Mouse (Mus musculus) MEL (cell line): ENCODE data around the gene Aak1. TPM values are rescaled to one million over a fixed set of nuclear protein-coding genes. Genes with fewer than 3 reads are reported as not detected.

Experiments used
- DNase-seq: peaks from one replicate; pipeline ENCODE4 v3.0.0; 2011; ENCODE audit warnings: low read depth, low spot score
- H3K27ac ChIP-seq: 2 replicates; pipeline ENCODE4 v1.5.1; 2012; ENCODE audit warnings: low read depth, mild to moderate bottlenecking, control low read depth, low read length, moderate library complexity; ENCODE audit not compliant: control insufficient read depth
- H3K27me3 ChIP-seq, 2 experiments: fragments of 150-350 bp in 1 of 2; sonication (generic) in 1 of 2; 2 replicates each; pipeline ENCODE4 v1.6.1; 2012; ENCODE audit warnings: low read length in 2 of 2, mild to moderate bottlenecking in 2 of 2, improper control_type of control experiment in 1 of 2, moderate library complexity in 1 of 2; ENCODE audit not compliant: insufficient read depth in 2 of 2, control insufficient read depth in 1 of 2
- H3K36me3 ChIP-seq, 2 experiments: 2 replicates each; pipeline ENCODE4 v1.6.1; 2012 to 2014; ENCODE audit warnings: low read length in 2 of 2, improper control_type of control experiment in 1 of 2, inconsistent platforms in 1 of 2, mild to moderate bottlenecking in 1 of 2; ENCODE audit not compliant: insufficient read depth in 2 of 2, control insufficient read depth in 1 of 2
- H3K4me1 ChIP-seq, 2 experiments: fragments of 150-350 bp in 1 of 2; sonication (generic) in 1 of 2; 2 replicates each; pipeline ENCODE4 v1.6.1; 2012; ENCODE audit warnings: low read length in 2 of 2, improper control_type of control experiment in 1 of 2, mild to moderate bottlenecking in 1 of 2; ENCODE audit not compliant: insufficient read depth in 2 of 2, control insufficient read depth in 1 of 2
- H3K4me3 ChIP-seq, 2 experiments: fragments of 150-350 bp in 1 of 2; sonication (generic) in 1 of 2; 2 replicates each; pipeline ENCODE4 v1.5.1; 2012; ENCODE audit warnings: low read depth in 2 of 2, low read length in 2 of 2, mild to moderate bottlenecking in 2 of 2, moderate library complexity in 2 of 2, control low read depth in 1 of 2, improper control_type of control experiment in 1 of 2; ENCODE audit not compliant: control insufficient read depth in 1 of 2, insufficient read depth in 1 of 2
- H3K79me2 ChIP-seq: 2 replicates; pipeline ENCODE4 v1.6.1; 2012; ENCODE audit warnings: mild to moderate bottlenecking, low read length, moderate library complexity; ENCODE audit not compliant: control insufficient read depth, poor library complexity, insufficient read depth
- H3K9ac ChIP-seq: 2 replicates; pipeline ENCODE4 v1.6.1; 2012; ENCODE audit warnings: low read depth, mild to moderate bottlenecking, control low read depth, low read length, moderate library complexity; ENCODE audit not compliant: control insufficient read depth, poor library complexity, severe bottlenecking
- H3K9me3 ChIP-seq: fragments of 150-350 bp; sonication (generic); replicated peaks from 2 replicates; pipeline ENCODE4 v1.6.1; 2012; ENCODE audit warnings: mild to moderate bottlenecking, low read length, improper control_type of control experiment, moderate library complexity; ENCODE audit not compliant: insufficient read depth
- CHD2 ChIP-seq: IDR thresholded peaks from 2 replicates; pipeline ENCODE4 v1.6.1; 2011; ENCODE audit warnings: low read length, improper control_type of control experiment
- CTCF ChIP-seq, 3 experiments: IDR thresholded peaks in 2 of 3; conservative IDR thresholded peaks in 1 of 3; 2 replicates each; pipeline ENCODE4 v1.5.1; 2011 to 2012; ENCODE audit warnings: low read length in 3 of 3, low read depth in 2 of 3, mild to moderate bottlenecking in 2 of 3, improper control_type of control experiment in 1 of 3, inconsistent platforms in 1 of 3, mixed read lengths in 1 of 3, moderate library complexity in 1 of 3; ENCODE audit not compliant: control insufficient read depth in 1 of 3, insufficient read depth in 1 of 3, poor library complexity in 1 of 3, severe bottlenecking in 1 of 3
- ETS1 ChIP-seq: IDR thresholded peaks from 2 replicates; pipeline ENCODE4 v1.6.1; 2012; ENCODE audit warnings: low read depth, mild to moderate bottlenecking, inconsistent platforms, low read length, improper control_type of control experiment, moderate library complexity
- HCFC1 ChIP-seq: IDR thresholded peaks from 2 replicates; pipeline ENCODE4 v1.6.1; 2012; ENCODE audit warnings: low read depth, mild to moderate bottlenecking, inconsistent platforms, low read length, improper control_type of control experiment, moderate library complexity
- KAT2A ChIP-seq: conservative IDR thresholded peaks from 2 replicates; pipeline ENCODE4 v1.6.1; 2012; ENCODE audit warnings: low read depth, low read length, improper control_type of control experiment, inconsistent platforms
- MEF2A ChIP-seq: IDR thresholded peaks from 2 replicates; pipeline ENCODE4 v1.6.1; 2014; ENCODE audit warnings: low read depth, mild to moderate bottlenecking, inconsistent platforms, low read length, improper control_type of control experiment; ENCODE audit not compliant: poor library complexity, insufficient replicate concordance, severe bottlenecking; ENCODE audit errors: extremely low read depth
- NELFE ChIP-seq: IDR thresholded peaks from 2 replicates; pipeline ENCODE4 v1.6.1; 2011; ENCODE audit warnings: low read depth, low read length, improper control_type of control experiment
- POLR2AphosphoS2 ChIP-seq: IDR thresholded peaks from 2 replicates; pipeline ENCODE4 v1.6.1; 2011; ENCODE audit warnings: low read length, improper control_type of control experiment
- SIN3A ChIP-seq: IDR thresholded peaks from 2 replicates; pipeline ENCODE4 v1.6.1; 2012; ENCODE audit warnings: low read length, improper control_type of control experiment, inconsistent platforms
- SMC3 ChIP-seq: IDR thresholded peaks from 2 replicates; pipeline ENCODE4 v1.6.1; 2011; ENCODE audit warnings: low read depth, low read length, improper control_type of control experiment
- TCF12 ChIP-seq: IDR thresholded peaks from 2 replicates; pipeline ENCODE4 v1.6.1; 2014; ENCODE audit warnings: low read depth, mild to moderate bottlenecking, inconsistent platforms, low read length, improper control_type of control experiment, moderate library complexity
- UBTF ChIP-seq: IDR thresholded peaks from 2 replicates; pipeline ENCODE4 v1.6.1; 2012; ENCODE audit warnings: low read depth, mild to moderate bottlenecking, inconsistent platforms, low read length, improper control_type of control experiment, moderate library complexity, borderline replicate concordance; ENCODE audit not compliant: insufficient read depth
- ZKSCAN1 ChIP-seq: IDR thresholded peaks from 2 replicates; pipeline ENCODE4 v1.6.1; 2012; ENCODE audit warnings: low read depth, mild to moderate bottlenecking, inconsistent platforms, low read length, improper control_type of control experiment, moderate library complexity
- ZMIZ1 ChIP-seq: IDR thresholded peaks from 2 replicates; pipeline ENCODE4 v1.6.1; 2012; ENCODE audit warnings: low read depth, mild to moderate bottlenecking, inconsistent platforms, low read length, improper control_type of control experiment, moderate library complexity
- ZNF384 ChIP-seq: IDR thresholded peaks from 2 replicates; pipeline ENCODE4 v1.6.1; 2012; ENCODE audit warnings: low read depth, mild to moderate bottlenecking, inconsistent platforms, low read length, improper control_type of control experiment
- polyA plus RNA-seq, 2 experiments: library from polyadenylated mRNA; stranded (reverse) in 1 of 2; unstranded in 1 of 2; fragments of >175 nt in 1 of 2; fragments of >200 nt in 1 of 2; gene quantifications; 2 replicates each; pipeline versions ENCODE4 v1.2.1 to v1.2.4; 2012; ENCODE audit warnings: low replicate concordance in 2 of 2, low read depth in 1 of 2; ENCODE audit not compliant: insufficient read length in 2 of 2, insufficient read depth in 1 of 2, missing spikeins in 1 of 2
- total RNA-seq: library from RNA; depleted of rRNA; stranded (reverse); fragments of 300-350 nt; gene quantifications from 2 replicates; pipeline ENCODE4 v1.2.3, GENCODE M21; 2012

The Aak1 gene
- total and polyA plus RNA-seq, 3 experiments, result 6.4 to 353 (median 25.4) TPM

DNA sequence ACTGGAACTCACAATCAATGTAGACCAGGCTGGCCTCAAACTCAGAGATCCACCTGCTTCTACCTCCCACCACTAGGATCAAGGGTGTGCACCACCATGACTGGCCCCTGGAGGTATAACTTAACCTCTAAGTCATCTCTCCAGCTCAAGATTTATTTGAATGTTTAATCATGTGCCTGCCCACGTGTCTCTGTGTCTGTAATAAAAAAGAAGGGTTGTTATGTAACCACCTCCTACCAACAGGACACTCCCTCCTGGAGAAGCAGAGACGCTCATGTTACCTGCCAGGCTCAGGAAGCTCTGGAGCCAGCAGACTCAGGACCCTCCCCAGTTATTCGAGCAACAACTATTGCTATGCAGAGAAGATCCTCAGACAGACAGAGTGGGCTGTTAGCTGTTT is 7.4 kb upstream of the Aak1 start:
- TF ChIP-seq TCF12 (no peak), ETS1 (no peak), SIN3A (no peak), UBTF (no peak), CTCF (IDR thresholded peaks at IDR 0.05 in 2 of 3, conservative IDR thresholded peaks at IDR 0.05 in 1 of 3; ENCODE audit: control insufficient read depth in 1 of 3, insufficient read depth in 1 of 3, low read depth in 2 of 3, low read length in 3 of 3, poor library complexity in 1 of 3, severe bottlenecking in 1 of 3) (no peak), KAT2A (no peak), CHD2 (no peak), ZNF384 (no peak), HCFC1 (no peak), POLR2AphosphoS2 (no peak)
- no peak overlapping the region for H3K27ac ChIP-seq

DNA sequence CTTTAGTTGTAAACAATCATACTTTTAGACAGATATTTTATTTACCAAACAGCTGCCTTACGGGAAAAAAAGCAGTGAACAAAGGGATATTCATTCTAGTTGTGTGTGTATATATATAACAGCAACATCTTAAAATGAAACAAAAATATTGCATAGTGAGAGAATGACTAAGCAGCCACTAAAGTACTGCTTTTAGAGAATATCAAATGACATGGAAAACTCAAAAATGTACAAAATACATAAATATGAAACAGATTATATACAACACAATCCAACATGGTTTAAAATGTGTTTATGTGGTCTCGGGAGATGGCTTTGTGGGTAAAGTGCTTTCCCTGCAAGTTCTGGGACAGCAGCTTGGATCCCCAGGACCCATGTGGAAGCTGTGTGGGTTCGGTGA is 5.7 kb upstream of the Aak1 start:
- no peaks in the 10 kb centered on the region for H3K27me3 ChIP-seq
- DNase-seq, result no peak
- no peaks in the 10 kb centered on the region for H3K9me3 ChIP-seq
- H3K4me1 ChIP-seq, result peaks cover 0 to 15% of the 10 kb centered on the region in 2 experiments; a peak in 3 of 4 replicates
- no peak overlapping the region for H3K27ac ChIP-seq
- H3K4me3 ChIP-seq, result no peak overlapping the region
- TF ChIP-seq NELFE (no peak), SMC3 (no peak), TCF12 (no peak), ZKSCAN1 (no peak), ZMIZ1 (no peak), MEF2A (no peak), UBTF (no peak), CTCF (IDR thresholded peaks at IDR 0.05 in 2 of 3, conservative IDR thresholded peaks at IDR 0.05 in 1 of 3; ENCODE audit: control insufficient read depth in 1 of 3, insufficient read depth in 1 of 3, low read depth in 2 of 3, low read length in 3 of 3, poor library complexity in 1 of 3, severe bottlenecking in 1 of 3) (no peak), KAT2A (no peak), SIN3A (no peak)
- peaks cover 0 to 15% of the 10 kb centered on the region in 2 experiments; a peak in 2 of 4 replicates for H3K36me3 ChIP-seq
- H3K79me2 ChIP-seq, result no peaks in the 10 kb centered on the region; the same call in none of the 2 replicates
- H3K9ac ChIP-seq, result no peak overlapping the region; the same call in 1 of the 2 replicates

More for the DNA sequence above, 7.4 kb upstream of the Aak1 start:
- no peak overlapping the region for H3K4me3 ChIP-seq
- H3K36me3 ChIP-seq, result peaks cover 0 to 10% of the 10 kb centered on the region in 2 experiments; a peak in 2 of 4 replicates
- peaks cover 0 to 13% of the 10 kb centered on the region in 2 experiments; a peak in 3 of 4 replicates for H3K4me1 ChIP-seq
- DNase-seq, result no peak
- H3K9me3 ChIP-seq, result no peaks in the 10 kb centered on the region
- H3K9ac ChIP-seq, result no peak overlapping the region
- H3K79me2 ChIP-seq, result no peaks in the 10 kb centered on the region
- H3K27me3 ChIP-seq, result no peaks in the 10 kb centered on the region
